Mouse (Mus musculus) C2C12 (cell line): Measurements from ENCODE around the gene Pdcd11. TPM values are rescaled to one million over a fixed set of nuclear protein-coding genes. Genes with fewer than 3 reads are reported as not detected.

Experiments
- H3K27me3 ChIP-seq: one replicate; pipeline ENCODE4 v1.6.1; 2011; ENCODE audit not compliant: control insufficient read depth, insufficient read depth, insufficient read length
- H3K36me3 ChIP-seq: one replicate; pipeline ENCODE4 v1.6.1; 2011; ENCODE audit not compliant: control insufficient read depth, insufficient read depth
- H3K4me3 ChIP-seq: one replicate; pipeline ENCODE4 v1.5.1; 2011; ENCODE audit warnings: mild to moderate bottlenecking, control low read depth; ENCODE audit not compliant: poor library complexity, insufficient read depth, severe bottlenecking
- H3K79me2 ChIP-seq: one replicate; pipeline ENCODE4 v1.6.1; 2011; ENCODE audit not compliant: control insufficient read depth, insufficient read depth
- H3K79me3 ChIP-seq: one replicate; pipeline ENCODE4 v1.6.1; 2011; ENCODE audit warnings: low read depth, control low read depth
- H3ac ChIP-seq: one replicate; pipeline ENCODE3; 2011; ENCODE audit warnings: low read depth; ENCODE audit not compliant: control insufficient read depth, insufficient read length
- CEBPB ChIP-seq: IDR thresholded peaks from one replicate; pipeline ENCODE4 v1.6.1; 2011; ENCODE audit warnings: low read depth, mild to moderate bottlenecking, control low read depth, moderate library complexity
- CTCF ChIP-seq: IDR thresholded peaks from one replicate; pipeline ENCODE4 v1.5.1; 2011; ENCODE audit not compliant: control insufficient read depth, insufficient read depth, insufficient read length
- FOSL1 ChIP-seq: IDR thresholded peaks from one replicate; pipeline ENCODE4 v1.8.0; 2011; ENCODE audit warnings: mild to moderate bottlenecking, low read length; ENCODE audit not compliant: poor library complexity, insufficient read depth, severe bottlenecking
- MAX ChIP-seq: IDR thresholded peaks from one replicate; pipeline ENCODE4 v1.6.1; 2011; ENCODE audit warnings: mild to moderate bottlenecking, control low read depth
- MYOD1 ChIP-seq: IDR thresholded peaks from one replicate; pipeline ENCODE4 v1.6.1; 2011; ENCODE audit warnings: low read depth; ENCODE audit not compliant: control insufficient read depth, insufficient read length
- MYOG ChIP-seq: IDR thresholded peaks from one replicate; pipeline ENCODE4 v1.6.1; 2011; ENCODE audit not compliant: control insufficient read depth, insufficient read length; ENCODE audit errors: extremely low read depth
- USF1 ChIP-seq: IDR thresholded peaks from one replicate; pipeline ENCODE4 v1.6.1; 2011; ENCODE audit warnings: low read depth, mild to moderate bottlenecking, control low read depth, moderate library complexity
- polyA plus RNA-seq: library from polyadenylated mRNA; unstranded; fragments of >200 nt; fragmentation: generic; extraction: Trizol; gene quantifications from one replicate; pipeline ENCODE4 v1.2.1, GENCODE M21; 2012; ENCODE audit warnings: missing spikeins

The Pdcd11 gene
- polyA plus RNA-seq, 1 experiment = 21.0 TPM

GRCm38 (mm10) chr19:47121054-47121453 is 30.5 kb downstream of the Pdcd11 start:
- H3K79me2 ChIP-seq = no peaks in the 10 kb centered on the region
- H3K79me3 ChIP-seq = no peaks in the 10 kb centered on the region
- no peaks in the 10 kb centered on the region for H3K27me3 ChIP-seq
- peak; percentile 62 for TF ChIP-seq CTCF
- TF ChIP-seq CEBPB = no peak
- TF ChIP-seq USF1 = no peak
- no peak for TF ChIP-seq MYOG
- peaks cover 81% of the 10 kb centered on the region for H3K36me3 ChIP-seq
- H3K4me3 ChIP-seq = no peak overlapping the region
- H3ac ChIP-seq = no peak overlapping the region

- Histone ChIP-seq H3K79me3 (no peaks in the 10 kb centered on the region), H3K36me3 (peaks cover 81% of the 10 kb centered on the region), H3K79me2 (no peaks in the 10 kb centered on the region), H3K4me3 (no peak overlapping the region), H3ac (no peak overlapping the region), H3K27me3 (no peaks in the 10 kb centered on the region)
- TF ChIP-seq USF1 (no peak), FOSL1 (no peak), CEBPB (no peak), MAX (no peak), CTCF (no peak), MYOD1 (no peak), MYOG (no peak)
These were observed 32.2 kb downstream of the Pdcd11 start for GRCm38 (mm10) chr19:47122802-47123201.

- peaks cover 93% of the 10 kb centered on the region for H3K36me3 ChIP-seq
These were observed 37.6 kb downstream of the Pdcd11 start for GRCm38 (mm10) chr19:47128164-47128563.

GRCm38 (mm10) chr19:47128835-47129234 is 38.3 kb downstream of the Pdcd11 start:
- no peaks in the 10 kb centered on the region for H3K79me3 ChIP-seq
- H3K4me3 ChIP-seq = no peak overlapping the region
- peaks cover 88% of the 10 kb centered on the region for H3K36me3 ChIP-seq
- no peaks in the 10 kb centered on the region for H3K27me3 ChIP-seq
- H3ac ChIP-seq = no peak overlapping the region
- no peak for TF ChIP-seq CEBPB
- no peak for TF ChIP-seq CTCF
- no peak for TF ChIP-seq MYOG
- TF ChIP-seq MYOD1 = no peak
- no peak for TF ChIP-seq USF1
- no peak for TF ChIP-seq FOSL1
- no peak for TF ChIP-seq MAX
- H3K79me2 ChIP-seq = no peaks in the 10 kb centered on the region

More at GRCm38 (mm10) chr19:47128164-47128563, 37.6 kb downstream of the Pdcd11 start:
- TF ChIP-seq MAX = no peak
- no peak for TF ChIP-seq MYOG
- no peak for TF ChIP-seq CEBPB
- TF ChIP-seq CTCF = no peak
- TF ChIP-seq USF1 = no peak
- TF ChIP-seq FOSL1 = no peak
- no peak for TF ChIP-seq MYOD1
- Histone ChIP-seq H3K79me2 (no peaks in the 10 kb centered on the region), H3K79me3 (no peaks in the 10 kb centered on the region), H3ac (no peak overlapping the region), H3K4me3 (no peak overlapping the region), H3K27me3 (no peaks in the 10 kb centered on the region)

GRCm38 (mm10) chr19:47130551-47131125 is 40.1 kb downstream of the Pdcd11 start:
- Histone ChIP-seq H3K79me2 (no peaks in the 10 kb centered on the region), H3K4me3 (no peak overlapping the region)
- TF ChIP-seq CTCF = no peak
- no peak for TF ChIP-seq USF1
- no peak for TF ChIP-seq FOSL1
- no peak for TF ChIP-seq MAX
- no peak for TF ChIP-seq MYOG
- no peak for TF ChIP-seq MYOD1
- TF ChIP-seq CEBPB = no peak

GRCm38 (mm10) chr19:47133161-47133560 is 42.6 kb downstream of the Pdcd11 start:
- Histone ChIP-seq H3K36me3 (peaks cover 44% of the 10 kb centered on the region), H3K79me2 (no peaks in the 10 kb centered on the region), H3K27me3 (no peaks in the 10 kb centered on the region), H3K79me3 (no peaks in the 10 kb centered on the region), H3K4me3 (no peak overlapping the region), H3ac (no peak overlapping the region)
- TF ChIP-seq MYOG (no peak), FOSL1 (no peak)

More at GRCm38 (mm10) chr19:47130551-47131125, 40.1 kb downstream of the Pdcd11 start:
- Histone ChIP-seq H3K36me3 (peaks cover 69% of the 10 kb centered on the region), H3ac (no peak overlapping the region), H3K79me3 (no peaks in the 10 kb centered on the region), H3K27me3 (no peaks in the 10 kb centered on the region)
